Mouse (Mus musculus) liver (tissue): ENCODE measurements at regions not wholly inside any gene's neighbourhood (a gene's known extent, or its start where the extent isn't known, plus 50 kb on each side); places are given as distances from the start of the nearest gene placed in this dataset.

ENCODE experiments used
- DNase-seq: peaks from one replicate; pipeline ENCODE4 v3.0.0-alpha.2; 2020; ENCODE audit warnings: mixed read lengths

DNA sequence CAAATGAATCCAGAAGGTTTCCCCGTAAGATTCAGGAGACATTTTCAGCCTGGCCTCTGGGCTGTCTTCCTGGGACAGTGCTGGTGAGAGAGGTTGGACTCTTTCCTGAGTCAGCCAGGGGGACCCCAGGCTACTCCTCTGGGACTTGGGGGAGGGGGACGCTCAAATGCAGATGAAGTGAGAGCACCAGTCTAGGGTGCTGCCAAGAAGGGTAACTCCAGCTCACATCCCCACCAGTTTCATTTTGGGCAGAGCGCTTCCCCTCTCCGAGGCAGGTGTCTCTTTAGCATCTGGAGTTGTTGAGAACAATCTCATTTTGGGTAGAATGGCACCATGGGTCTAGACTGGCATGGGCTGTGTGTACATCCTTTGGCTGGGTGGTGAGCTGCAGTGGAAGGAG is 75.5 kb upstream of the Id2 start:
- no peak for DNase-seq

DNA sequence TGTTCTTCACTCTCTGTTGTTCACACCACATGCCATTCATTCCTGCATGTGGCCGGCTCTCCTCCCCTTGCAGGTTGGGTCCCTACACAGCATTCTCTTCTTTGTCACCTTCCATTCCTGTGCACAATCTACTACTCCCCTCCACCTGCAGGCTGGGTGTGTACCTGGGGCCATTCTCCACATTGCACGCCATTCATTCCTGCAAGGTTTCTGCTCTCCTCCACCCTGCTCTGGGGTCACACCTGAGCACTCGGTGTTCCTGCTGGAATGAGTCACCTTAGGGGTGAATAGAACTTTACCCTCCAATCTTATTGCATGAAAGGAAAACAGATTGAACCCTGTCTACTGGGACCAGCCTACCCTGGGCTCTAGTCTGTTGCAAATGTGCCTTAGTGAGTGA is 72.7 kb upstream of the Id2 start:
- DNase-seq: no peak

DNA sequence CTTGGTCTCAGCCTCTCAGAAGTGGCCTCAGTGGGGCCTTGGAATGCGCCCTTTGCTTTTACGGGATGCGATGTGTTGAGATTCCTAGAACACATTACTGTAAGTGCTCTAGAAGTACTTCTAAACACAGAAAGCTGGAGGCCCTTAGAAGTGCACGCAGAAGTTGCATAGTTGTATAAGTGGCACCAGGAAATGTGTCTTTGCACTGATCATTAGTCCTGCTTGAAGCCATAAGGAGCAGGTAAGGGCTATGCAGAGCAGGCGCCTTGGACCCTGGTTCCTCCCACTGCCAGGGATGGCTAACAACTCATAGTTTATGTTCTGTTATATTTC is 71.2 kb upstream of the Id2 start:
- no peak for DNase-seq

DNA sequence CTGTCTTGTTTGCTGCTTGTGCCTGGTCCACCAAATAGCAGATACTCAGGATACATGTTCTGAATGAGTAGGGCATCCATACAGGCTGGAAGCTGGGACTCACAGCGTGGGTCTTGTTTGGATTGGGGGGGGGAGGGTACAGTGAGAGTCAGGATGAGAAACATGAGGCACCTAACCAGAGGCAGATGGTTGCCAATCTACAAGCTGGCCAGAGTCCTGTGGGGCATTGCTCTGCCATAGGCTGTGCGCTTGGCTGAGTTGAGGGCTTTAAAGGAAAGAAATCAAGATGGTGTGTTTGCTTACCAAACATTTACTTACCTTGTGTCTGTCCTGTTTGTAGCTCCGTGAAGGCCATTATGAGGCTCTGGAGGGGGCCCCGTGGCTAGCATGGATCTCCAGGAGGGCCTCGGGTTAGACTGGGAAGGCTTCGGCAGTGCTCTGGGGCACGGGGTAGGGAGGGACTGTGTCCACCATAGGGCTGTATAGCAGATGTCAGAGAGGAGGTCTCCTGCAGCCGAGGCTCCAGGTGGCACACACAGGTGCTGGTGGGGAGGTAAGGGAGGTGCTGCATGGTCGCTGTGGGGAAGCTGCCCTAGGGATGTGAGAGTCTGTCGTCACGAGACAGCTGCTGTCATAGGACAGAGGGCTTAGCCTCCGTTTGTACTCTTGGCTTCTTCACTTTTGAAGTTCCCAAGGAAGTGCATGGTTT is 70.7 kb upstream of the Id2 start:
- DNase-seq: no peak

DNA sequence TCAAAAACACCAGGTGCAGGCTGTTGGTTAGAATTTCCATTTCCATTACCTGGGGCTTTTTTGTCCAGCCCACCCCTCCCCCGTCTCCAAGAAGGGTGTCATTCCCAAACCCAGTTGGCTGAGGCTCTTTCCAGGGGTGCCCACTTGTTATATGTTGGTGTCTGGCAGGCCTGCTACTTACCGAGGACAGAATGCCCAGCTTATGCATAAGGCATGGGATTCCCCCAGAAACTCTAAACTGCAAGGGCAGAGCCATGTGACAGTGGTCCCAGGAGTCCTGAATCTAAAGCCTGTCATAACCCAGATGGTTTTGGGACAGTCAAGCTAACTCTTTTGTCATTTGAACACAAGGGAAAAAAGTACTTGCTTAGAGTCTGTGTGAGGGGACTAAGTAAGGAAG is 69.6 kb upstream of the Id2 start:
- DNase-seq: no peak

DNA sequence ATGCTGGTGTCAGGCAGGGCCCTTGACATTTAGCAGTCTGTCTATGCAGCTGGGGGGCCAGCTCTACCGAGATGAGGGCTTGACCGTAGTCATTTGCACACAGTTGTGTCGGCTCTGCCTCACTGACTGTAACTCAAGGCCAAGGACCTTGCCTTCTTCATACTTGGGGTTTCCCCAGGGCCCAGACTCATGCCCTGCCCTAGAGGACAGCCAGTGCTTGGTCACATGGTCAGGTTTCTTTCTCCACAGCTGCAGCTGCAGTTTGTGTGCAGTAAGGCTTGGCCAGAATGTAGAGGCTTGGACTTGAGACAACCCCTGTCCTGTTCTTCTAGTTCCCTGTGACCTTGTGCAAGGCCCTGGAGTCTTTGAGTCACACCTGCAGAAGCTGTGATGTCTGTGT is 68.7 kb upstream of the Id2 start:
- DNase-seq: no peak

DNA sequence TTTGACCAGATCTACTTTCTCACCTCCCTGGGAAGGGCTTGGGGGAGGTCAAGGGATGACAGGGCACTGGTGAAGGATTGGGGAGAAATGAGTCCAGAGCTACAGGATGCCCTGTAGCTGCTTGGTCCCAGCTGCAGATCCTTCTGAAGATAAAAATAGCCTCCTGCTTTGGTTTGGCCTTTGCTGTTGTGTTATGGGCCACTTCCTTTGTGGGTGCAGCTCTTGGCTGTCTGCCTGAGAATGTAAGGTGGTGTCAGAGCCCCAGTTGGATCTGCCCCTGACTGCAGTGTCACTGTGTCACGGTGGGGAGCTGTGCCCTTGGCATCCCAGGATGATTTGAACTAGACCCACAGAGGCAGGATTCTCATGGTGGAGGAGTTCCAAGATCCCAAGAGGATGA is 67.8 kb upstream of the Id2 start:
- DNase-seq: no peak

DNA sequence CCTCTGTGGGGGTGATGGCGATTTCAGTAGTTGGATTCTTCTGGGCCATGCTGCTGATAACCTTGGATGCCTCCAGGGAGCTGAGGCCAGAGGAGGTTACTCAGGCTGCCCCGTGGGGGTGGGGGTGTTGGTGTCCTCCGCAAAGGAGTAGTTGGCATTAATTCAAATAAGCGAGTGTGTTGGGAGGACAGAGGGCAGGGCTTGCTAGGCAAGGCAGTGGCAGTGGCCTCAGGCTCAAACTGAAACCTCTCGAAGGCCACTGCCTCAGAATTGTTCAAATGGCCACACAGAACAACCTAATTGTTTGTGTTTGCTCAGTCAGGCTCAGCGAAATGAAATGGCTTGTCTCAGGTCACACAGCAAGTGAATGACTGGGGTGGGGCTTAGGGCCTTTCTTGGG is 66.6 kb upstream of the Id2 start:
- no peak for DNase-seq

DNA sequence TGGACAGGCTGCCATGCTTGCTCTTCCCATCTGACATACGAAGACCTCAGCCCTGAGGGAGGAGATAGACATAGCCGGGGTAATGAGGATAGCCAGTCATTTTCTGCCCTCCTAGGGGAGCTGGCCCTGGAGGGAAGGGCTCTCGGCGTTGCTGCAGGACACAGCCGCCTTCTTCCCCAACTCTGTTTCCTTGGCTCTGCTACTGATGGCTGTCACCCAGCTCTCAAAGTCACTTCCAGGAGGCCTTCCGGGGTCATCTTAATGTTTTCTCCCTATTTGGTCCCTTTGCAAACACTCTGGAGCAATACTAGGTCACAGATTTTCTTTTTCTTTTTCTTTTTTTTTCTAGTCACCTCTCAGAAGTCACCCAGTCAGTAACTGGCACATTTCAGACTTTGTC is 65.9 kb upstream of the Id2 start:
- no peak for DNase-seq

DNA sequence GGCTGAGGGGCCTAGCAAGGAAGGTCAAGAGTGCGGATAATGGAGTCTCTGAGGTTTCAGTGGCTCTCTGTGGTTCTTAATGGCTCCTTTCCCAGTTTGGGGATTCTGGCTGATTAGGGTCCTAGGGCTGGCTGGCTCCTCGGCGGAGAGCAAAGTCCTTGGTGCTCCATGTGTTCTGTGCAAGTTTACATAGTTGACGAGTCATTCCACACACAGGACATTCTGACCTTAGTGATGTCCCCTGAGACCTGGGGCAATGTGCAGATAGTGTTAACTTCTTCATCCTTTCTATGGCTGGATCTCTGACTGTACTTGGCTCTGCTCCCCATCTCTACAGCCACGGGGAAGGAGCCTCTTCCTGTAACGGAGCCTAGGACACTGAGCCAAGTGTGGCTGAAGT is 65.0 kb upstream of the Id2 start:
- DNase-seq: no peak

DNA sequence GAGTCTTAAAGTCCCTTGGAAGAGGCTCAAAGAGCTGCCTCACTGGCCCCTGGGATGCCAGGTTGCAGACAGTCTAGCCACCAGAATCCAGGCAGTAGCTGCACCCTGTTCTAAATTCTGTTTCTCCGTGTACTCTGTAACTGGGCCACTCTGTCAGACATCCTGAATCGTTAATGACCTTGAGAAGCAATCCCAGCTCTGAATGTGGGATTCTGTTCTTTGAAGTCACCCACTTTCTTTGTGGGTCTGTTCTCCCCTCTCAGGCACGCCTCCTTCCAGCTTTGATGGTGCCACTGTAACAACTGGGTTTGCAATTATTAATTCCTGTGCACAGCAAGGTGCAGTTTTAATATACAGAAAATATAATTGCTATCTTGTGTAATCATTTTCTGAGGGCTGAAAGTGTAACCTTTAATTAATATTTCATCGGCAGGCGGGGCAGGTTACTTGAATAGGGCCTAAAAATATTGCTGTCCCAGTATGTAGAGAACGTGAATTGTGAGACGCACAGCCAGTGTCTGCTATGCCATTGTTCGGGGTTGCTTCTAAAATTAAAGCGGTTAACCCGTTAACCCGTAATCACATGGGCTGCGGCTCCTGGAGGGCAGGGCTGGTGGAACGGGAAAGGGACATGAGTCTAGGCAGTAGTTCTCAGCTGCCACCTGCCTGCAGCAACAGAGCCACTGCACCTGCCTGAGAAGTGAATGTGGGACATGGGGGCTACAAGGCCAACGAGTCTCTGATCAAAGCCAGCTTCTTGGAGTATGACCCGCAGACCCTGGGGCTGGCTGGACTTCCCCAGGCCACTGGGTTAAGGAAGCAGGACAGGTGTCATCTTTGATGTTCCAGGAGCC is 64.3 kb upstream of the Id2 start:
- DNase-seq: no peak

DNA sequence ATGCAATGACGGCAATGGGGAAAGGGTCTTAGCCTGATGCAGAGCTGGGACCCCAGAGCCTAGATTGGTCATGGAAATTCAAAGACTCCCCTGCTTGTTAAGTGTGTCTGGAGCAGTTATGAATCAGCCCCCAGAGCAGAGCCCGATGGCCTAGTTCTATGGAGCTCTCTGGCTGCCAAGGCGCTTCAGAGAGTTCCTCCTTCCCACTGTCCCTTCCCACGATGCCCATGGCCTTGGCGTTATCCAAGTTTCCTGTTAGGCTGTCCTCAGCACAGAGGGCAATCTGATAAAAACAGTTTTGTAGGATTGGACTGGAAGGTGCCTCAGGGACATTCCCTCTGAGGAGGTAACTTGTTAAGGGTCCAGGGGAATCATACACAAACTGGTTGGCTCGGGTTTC is 62.2 kb upstream of the Id2 start:
- DNase-seq: no peak

DNA sequence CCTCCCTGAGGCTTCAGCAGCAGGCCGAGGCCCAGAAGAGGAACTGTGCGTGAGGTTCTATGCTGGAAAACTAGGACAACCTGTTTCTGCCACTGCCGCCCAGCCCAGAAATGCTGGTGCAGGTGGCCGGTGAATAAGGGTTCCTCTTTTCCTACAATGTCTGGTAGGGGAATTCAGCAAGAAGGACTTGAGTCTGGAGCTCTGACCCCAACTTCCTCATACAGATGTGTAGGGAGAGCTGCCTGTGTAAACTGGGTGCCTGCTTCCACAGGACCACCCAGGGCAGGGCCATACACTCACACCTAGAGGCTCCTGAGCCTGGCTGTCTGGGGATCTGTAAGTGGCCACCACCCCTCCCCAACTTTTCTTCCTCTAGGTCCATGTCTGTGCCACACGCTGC is 60.3 kb upstream of the Id2 start:
- DNase-seq: no peak

DNA sequence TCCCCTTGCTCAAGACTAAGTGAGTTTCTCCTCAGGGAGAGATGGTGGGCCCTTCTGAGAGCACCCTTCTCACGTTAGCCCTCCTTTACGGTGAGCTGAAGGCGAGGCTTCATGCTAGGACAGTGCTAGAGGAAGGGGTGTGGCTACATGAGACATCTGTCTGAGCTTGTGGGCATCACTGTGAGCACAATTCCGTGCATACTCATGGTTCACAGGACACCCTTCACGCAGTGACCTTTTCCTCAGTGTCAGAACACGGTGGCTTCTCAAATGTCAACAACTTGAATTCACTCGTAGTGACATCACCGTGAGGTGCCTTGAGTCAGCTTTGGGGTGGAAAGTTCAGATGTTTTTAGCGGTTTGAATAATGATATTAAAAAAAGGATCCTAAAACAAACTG is 58.5 kb upstream of the Id2 start:
- DNase-seq: no peak

DNA sequence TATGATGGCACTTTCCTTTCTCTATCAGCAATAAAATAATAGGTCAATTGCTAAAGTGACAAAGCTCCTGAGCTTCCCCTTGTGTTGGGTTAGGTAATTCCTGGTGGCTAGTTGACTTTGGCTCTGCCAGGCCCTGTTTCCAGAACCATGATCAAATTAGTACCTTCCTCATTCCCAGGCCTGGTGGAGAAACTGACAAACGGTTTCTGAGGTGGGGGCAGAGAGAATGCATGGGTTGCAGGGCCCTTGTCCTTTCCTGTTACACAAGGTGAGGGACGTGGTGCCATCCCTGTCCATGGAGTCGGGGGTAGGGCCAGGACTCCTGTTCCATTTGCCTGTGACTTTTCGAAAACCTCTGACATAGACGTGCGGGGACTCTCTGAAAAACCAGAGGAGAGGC is 51.2 kb upstream of the Id2 start:
- no peak for DNase-seq
